Mouse (Mus musculus) ES-E14 (cell line): Measurements from ENCODE around the gene Trp53bp2.

Source experiments
- HCFC1 ChIP-seq: IDR thresholded peaks from 2 replicates; pipeline ENCODE4 v1.6.1; 2012; ENCODE audit warnings: low read length, inconsistent platforms, borderline replicate concordance; ENCODE audit not compliant: insufficient read depth
- ZC3H11A ChIP-seq: IDR thresholded peaks from 2 replicates; pipeline ENCODE4 v1.6.1; 2012; ENCODE audit warnings: low read depth, mild to moderate bottlenecking, inconsistent platforms, low read length, borderline replicate concordance
- ZNF384 ChIP-seq: IDR thresholded peaks from 2 replicates; pipeline ENCODE4 v1.6.1; 2012; ENCODE audit warnings: low read depth, low read length, inconsistent platforms

DNA sequence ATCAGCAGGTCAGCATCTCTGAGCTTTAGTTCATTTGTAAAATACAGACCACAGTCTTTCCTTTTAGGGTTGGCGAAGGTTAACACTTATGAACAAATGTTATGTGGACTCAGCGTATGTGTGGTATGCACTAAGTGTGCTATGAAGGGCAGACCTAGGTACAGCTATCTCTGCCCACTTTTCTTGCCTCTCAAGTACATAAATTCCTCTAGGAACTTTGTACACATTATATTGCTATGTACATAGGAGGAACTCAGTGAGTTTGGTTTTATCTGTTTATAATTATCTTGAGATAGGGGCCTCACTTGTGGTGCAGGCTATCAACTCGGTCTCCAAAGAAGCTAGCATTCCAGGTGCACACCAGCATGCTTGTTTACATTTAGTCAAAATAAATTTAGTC is 9.1 kb upstream of the Trp53bp2 start:
- TF ChIP-seq ZNF384 (no peak), HCFC1 (no peak), ZC3H11A (no peak)
